Mouse (Mus musculus) fibroblast of lung, adult 2 months (primary cell): ENCODE measurements around the gene Stk11.

ENCODE experiments used
- DNase-seq: peaks from one replicate; pipeline ENCODE4 v3.0.0-alpha.2; 2011; ENCODE audit warnings: low read depth

The Stk11 gene

DNA sequence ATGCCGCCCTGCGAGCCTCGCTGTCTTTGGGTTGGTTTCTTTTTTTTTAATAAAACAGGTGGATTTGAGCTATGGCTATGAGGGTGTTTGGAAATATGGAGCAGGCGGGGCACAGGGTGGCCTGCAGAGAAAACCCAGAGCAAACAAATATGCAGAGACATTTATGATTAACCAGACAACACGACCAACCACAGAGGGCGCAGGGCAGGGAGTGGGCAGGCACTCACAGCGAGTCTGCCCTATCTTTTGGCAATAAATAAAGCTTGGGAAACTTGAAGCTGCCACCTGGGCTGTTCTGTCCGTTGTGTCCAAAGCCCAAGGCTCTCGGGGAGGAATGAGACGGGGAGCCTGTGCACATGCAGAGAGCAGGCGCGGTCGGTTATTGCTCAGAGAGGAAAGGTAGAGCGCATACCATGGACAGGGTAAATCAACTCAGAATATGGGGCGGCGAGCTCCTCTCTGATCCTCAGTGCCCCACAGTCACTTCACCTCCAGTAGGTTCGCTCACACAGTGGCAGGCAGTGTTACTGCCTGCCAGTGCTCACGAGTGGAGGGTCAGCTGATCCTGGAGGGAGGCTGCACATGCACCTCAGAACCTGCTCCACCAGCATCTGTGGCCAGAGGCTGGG lies 14.9 kb downstream of the Stk11 start:
- DNase-seq, result no peak

DNA sequence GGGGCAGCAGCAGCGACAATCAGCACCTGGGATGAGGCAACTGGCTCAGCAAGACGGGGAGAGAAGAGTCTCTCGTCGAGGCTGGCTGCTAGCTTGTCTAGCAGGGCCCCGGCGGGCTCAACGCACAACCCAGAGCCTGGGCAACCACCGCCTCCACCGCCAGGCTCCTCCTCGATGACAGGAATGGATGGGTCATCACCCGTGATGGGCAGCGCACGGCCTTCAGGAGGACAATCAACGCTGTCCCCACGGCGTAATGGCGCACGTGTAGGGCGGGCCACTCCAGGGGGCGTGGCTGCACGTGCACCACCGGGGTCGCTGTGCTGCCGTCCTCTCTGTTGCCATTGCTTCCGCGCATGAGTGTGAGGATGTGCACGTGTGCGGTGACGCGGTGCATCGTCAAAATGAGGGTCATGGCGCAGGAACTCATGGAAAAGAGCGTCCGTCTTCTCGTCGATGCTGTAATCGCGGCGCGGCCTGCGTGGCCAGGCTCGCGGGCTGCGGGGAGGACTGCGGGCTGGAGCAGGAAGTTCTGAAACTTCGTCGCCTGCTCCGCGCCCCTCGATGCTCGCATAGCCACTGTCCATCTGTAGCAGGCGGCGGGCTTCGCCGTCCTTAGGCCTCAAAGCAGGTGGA lies 15.8 kb downstream of the Stk11 start:
- DNase-seq, result no peak

DNA sequence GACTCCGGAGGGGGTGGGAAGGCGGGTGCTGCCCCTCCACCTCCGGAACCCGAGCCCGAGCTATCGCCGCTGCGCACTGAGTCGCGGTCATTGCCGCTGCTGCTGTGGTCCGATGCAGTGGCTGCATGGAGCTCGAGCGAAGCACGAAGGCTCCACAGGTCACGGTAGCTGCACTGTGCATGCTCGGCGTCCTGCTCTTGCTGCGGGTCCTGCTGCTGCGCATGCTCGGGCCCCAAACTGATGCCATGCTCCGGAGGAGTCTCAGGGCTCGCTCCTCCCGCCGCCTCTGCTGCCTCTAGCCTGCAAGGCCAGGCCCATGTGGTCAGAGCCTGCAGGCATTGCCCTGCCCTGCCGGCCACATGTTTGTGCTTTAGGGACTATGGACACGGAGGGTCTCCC lies 16.3 kb downstream of the Stk11 start:
- DNase-seq, result no peak

DNA sequence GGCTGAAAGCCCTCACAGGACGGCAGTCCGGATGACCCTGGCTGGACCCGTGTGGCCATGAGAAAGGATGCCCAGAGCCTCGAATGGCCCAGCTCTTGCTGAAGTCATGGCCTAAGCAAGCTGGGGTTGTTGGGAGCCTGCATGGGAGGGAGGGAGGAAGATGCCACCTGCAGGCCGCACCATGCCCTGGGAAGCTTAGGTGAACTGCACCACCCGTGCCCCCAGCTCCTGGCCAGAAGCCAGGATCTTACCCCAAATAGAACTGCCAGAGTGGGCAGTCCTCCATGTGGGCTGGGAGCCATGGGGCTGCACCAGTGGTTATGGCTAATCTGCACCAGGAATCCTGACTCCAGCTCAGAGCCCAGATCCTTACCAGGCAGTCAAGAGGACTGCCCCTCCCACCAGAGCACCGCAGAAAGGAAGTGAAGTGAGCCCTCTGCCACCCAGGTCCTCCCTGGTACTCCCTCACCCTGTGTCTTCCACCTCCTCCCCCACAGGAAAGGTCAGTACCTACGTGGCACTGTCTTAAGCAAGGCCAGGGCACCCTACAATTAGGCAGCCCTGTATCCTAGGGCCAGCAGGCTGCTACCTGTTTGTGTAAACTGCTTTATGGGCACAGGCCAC lies 17.7 kb downstream of the Stk11 start:
- no peak for DNase-seq

DNA sequence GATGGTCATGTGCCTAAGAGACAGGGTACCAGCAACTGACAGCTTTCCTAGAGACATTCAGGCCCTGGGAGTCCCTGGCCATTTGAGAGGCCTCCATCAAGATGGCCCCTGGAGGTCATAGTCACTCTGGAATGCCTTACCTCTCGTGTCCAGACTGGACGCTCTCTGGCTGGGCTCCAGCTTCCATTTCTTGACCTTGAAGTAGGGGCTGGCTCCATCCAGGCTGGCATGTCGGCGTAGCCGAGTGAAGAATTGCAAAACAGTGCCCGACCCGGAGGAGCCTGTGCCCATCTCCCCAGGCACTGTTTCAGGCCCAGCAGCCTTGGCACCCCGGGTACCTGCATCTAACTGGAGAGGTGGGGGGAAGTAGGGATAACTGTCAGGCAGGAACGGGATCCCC lies 18.8 kb downstream of the Stk11 start:
- DNase-seq, result no peak

GRCm38 (mm10) chr10:80135161-80135560 lies 19.6 kb downstream of the Stk11 start:
- no peak for DNase-seq

DNA sequence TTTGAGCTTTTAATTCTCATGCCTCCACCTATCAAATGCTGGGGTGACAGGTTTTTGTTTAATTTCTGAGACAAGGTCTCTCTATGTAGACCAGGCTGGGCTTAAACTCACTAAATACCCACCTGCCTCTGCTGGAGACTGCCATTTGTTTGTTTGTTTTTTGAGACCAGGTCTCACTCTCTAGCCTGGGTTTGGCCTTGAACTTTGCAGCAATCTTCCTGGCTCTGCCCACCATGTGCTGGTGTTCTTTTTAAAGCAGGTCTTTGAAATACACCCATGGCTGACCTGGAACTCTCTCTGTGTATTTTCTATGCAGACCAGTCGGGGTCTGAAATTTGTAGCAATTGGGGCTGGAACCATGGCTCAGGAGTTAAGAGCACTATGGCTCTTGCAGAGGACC lies 20.0 kb downstream of the Stk11 start:
- DNase-seq, result no peak

DNA sequence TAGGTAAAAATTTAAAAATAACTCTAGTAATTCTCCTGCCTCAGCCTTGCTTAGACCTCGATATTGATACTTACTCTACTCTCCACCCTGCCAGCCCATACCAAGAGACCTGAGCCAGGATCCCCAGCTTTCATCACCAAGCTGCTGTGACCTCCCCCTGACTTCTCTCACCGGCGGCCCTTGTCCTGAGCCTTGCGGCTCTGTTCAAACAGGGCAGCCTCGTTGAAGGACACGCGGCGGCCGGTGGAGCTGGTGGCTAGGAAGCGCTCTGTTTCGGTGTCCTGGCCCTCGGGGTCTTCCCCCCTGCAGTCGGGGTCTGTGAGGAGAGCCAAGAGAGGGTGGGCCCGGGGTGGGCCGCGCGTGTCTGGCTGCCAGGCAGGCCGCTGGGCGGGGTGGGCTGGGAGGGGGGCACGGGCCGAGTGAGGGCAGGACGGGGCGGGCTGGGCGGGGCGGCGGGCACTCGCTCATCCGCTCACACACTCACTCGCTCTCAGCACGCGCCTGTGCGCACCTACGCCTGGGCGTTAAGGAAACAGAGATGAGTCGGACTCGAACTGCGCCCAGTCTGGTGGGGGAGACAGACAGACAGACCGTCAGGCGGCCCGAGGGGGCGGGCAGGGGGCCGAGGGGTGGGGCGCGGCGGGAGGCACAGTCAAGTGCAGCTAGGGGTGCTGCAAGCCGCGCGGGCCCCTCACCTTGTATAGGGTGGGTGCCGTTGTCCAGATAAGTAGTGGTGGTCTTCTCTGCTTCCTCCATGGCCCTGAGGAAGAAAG lies 20.8 kb downstream of the Stk11 start:
- DNase-seq, result no peak

DNA sequence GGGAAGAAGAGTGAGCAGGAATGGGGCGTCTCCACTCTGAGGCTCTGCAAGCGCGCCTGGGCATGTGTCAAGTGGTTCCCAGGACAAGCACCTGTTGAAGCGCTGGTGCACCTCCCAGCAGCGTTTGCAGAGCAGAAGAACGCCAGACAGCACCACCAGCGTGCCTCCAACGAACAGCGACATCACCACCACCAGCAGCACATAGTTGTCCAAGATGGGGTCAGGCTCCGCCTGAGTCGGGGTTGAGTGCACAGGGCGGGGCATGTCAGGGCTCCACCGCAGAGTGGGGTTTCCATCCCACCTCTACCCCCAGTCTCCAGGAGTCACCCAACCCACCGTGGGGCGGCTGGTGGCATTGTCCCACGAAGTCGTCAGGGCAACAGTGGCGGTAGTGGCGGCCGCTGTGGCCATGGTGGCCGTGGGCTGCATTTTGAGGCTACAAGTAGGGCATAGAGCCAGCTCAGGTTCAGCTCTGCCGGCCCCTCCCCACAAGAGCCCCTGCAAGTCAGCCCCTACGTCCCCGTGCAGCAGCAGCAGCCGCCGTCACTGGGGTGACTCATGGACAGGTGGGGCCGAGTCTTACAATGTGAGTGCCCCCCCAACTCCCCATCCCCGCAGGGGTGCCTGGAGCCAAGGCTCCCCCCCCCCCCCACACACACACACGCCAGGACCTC lies 21.5 kb downstream of the Stk11 start:
- no peak for DNase-seq

GRCm38 (mm10) chr10:80137626-80138552 lies 22.3 kb downstream of the Stk11 start:
- no peak for DNase-seq

DNA sequence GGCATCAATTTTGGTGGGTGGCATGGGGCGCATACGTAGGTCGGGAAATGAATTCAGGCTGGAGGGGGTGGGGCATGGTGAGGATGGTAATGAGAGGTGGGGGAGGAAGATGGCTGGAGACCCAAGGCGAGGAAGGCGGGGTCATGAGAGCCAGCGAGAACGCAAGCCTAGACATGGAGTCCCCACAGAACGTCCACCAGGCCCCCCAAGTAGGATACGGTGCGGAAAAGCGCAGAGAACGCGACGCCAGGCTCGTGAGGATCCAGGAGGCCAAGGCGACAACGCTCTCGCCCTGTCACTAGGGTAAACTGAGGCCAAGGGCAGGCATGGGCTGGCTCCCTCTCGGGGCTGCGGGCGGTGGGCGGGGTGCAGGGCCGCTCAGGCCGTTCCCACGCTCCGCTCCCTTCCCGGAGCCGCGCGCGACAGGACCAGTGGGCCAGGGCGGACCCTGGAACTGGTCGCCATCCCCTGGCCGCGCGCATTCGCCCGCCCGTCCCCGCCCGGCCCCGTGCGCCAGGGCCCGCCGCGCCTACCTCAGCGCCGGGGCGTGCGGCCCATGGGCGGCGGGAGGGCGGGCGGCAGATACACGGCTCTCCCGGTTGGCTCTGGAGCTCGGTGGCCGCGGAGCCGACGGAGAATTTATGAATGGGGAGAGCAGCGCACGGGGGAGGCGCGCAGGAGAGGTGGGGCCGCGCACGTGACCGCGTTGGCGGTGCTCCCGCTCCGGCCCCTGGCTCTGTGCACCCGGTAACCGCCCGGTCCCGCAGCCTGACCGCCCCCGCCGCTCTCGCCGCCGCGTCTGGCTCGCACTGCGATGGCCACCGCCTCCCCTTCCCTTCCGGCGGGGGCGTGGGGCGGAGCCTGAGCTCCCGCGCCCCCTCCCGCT lies 23.2 kb downstream of the Stk11 start, which contains the start of gene Atp5d:
TSS of gene Atp5d (plus strand) at position 80 of the 886 bp plus-strand sequence.
- no peak for DNase-seq

DNA sequence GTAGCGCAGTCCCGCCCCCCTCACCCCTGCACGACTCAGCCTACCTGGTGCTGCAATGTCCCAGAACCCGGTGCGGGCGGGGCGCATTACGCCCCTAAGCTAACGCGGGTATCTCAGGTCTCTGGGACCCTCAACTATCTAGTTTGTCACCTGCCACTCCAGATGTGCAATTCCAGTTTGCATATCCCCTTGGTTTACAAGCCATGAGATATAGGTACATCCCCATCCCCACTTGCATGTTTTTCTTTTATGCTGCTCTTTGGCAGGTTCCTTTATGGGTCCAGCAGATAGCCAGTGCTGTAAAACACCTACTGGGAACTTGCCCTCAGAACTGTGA lies 23.8 kb downstream of the Stk11 start:
- DNase-seq, result no peak

DNA sequence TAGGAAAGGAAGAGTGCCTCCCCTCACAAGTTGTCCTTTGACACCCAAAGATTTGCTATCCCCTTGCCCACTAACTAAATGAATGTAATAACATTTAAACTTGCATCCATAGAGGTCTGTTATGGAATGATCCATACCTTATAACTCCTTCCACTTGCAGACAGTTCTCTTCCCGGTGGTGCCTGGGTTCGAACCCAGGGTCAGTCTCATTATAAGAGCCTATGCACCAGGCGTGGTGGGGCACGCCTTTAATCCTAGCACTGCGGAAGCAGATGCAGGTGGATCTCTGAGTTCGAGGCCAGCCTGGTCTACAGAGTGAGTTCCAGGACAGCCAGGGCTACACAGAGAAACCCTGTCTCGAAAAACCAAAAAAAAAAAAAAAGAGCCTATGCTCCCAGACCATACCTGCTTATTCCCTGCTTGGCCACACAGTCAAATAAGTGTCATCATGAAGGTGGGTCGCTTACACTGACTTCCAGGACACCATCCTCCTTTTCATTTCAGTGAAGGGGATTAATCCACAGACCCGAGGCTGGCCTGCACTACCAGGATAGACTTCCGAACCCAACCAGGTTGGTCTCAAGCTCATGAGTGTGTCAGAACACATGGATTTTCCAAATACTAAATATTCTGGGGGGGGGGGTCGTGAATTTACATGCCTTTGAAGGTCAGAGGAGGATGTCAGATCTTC lies 24.5 kb downstream of the Stk11 start:
- DNase-seq, result no peak

DNA sequence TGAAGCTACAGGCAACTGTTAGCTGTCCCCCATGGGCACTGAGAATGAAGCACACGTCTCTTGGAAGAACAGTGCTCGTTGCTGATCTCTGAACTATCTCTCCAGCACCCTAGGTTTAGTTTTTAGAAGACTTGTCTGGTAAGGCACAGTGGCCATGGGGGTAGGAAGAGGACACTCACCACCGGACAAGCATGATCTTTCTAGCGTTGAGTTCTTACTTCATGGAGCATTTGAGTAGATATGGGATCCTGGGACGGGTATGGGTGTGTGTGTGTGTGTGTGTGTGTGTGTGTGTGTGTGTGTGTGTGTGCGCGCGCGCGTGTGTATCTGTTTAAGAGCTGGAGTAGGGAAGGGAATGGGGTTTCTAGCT lies 25.0 kb downstream of the Stk11 start, which contains the start of gene Cbarp:
TSS of gene Cbarp (minus strand) at position 170 of the 370 bp plus-strand sequence.
- DNase-seq, result no peak

- peak; percentile 87 for DNase-seq
These were observed 25.6 kb downstream of the Stk11 start for GRCm38 (mm10) chr10:80141243-80141642.

- DNase-seq, result peak; percentile 98
These were observed 26.4 kb downstream of the Stk11 start for GRCm38 (mm10) chr10:80141786-80142529.

GRCm38 (mm10) chr10:80142530-80142925 lies 26.9 kb downstream of the Stk11 start:
- no peak for DNase-seq

GRCm38 (mm10) chr10:80143664-80144063 lies 28.1 kb downstream of the Stk11 start:
- DNase-seq, result no peak

DNA sequence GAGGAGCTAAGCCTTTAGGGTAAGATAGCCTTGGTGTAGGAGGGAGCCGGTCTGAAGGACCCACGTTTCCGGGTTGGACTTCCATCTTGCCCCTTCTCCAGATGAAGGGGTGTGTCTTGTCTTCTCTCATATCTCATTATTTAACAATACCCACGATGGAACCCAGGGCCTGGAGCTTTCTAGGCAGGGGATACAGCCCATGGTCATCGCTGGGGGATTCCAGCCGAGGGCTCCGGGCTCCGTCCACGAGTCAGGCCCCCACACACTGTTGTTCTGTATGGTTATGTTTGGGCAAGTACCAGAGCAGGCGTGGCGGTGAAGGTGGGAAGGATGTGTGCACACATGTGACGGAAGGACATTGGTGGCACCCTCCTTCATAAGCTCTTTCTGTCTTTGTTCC lies 28.6 kb downstream of the Stk11 start:
- DNase-seq, result no peak
